Mouse (Mus musculus) T-helper 17 cell (primary cell): ENCODE data around the gene Slc1a2.

ENCODE experiments used
- in situ Hi-C, 2 experiments: fragments of 300-600 bp; cut with MboI, MseI; formaldehyde crosslinking; loops; 1 replicate in 1 of 2; 2 replicates in 1 of 2; pipeline ENCODE4 v1.15.1; 2025; ENCODE audit warnings: high pct_unique_total_duplicates in 2 of 2

Gene Slc1a2

GRCm38 (mm10) chr2:102658163-102658660 is at the start of gene Slc1a2:
Gene Slc1a2 (plus strand): TSS chr2:102658659.
- in situ Hi-C loops = loop anchor here in 1 of 2 experiments (25.0 kb wide), 1 partner anchor 679 kb away; no protein-coding TSS in a partner anchor

- in situ Hi-C loops = no loop called here
Measured at GRCm38 (mm10) chr2:102610485-102610884, 48.0 kb upstream of the Slc1a2 start.

GRCm38 (mm10) chr2:102616637-102617036 is 41.8 kb upstream of the Slc1a2 start:
- in situ Hi-C loops = no loop called here

- in situ Hi-C loops = no loop called here
Measured at GRCm38 (mm10) chr2:102620744-102621429, 37.6 kb upstream of the Slc1a2 start.

GRCm38 (mm10) chr2:102622176-102622575 is 36.3 kb upstream of the Slc1a2 start:
- in situ Hi-C loops = no loop called here

- in situ Hi-C loops = no loop called here
Measured at GRCm38 (mm10) chr2:102622943-102623342, 35.5 kb upstream of the Slc1a2 start.

- in situ Hi-C loops = no loop called here
Measured at GRCm38 (mm10) chr2:102624538-102624937, 33.9 kb upstream of the Slc1a2 start.

GRCm38 (mm10) chr2:102632361-102632760 is 26.1 kb upstream of the Slc1a2 start:
- in situ Hi-C loops = no loop called here

- in situ Hi-C loops = no loop called here
Measured at GRCm38 (mm10) chr2:102634010-102634409, 24.4 kb upstream of the Slc1a2 start.

- in situ Hi-C loops = no loop called here
Measured at GRCm38 (mm10) chr2:102635523-102636060, 22.9 kb upstream of the Slc1a2 start.

- in situ Hi-C loops = no loop called here
Measured at GRCm38 (mm10) chr2:102636116-102636600, 22.3 kb upstream of the Slc1a2 start.

- in situ Hi-C loops = no loop called here
Measured at GRCm38 (mm10) chr2:102638140-102638539, 20.3 kb upstream of the Slc1a2 start.

GRCm38 (mm10) chr2:102638690-102639089 is 19.8 kb upstream of the Slc1a2 start:
- in situ Hi-C loops = no loop called here

- in situ Hi-C loops = no loop called here
Measured at GRCm38 (mm10) chr2:102648845-102649500, 9.5 kb upstream of the Slc1a2 start.

- in situ Hi-C loops = loop anchor here in 1 of 2 experiments (25.0 kb wide), 1 partner anchor 687 kb away; no protein-coding TSS in a partner anchor
Measured at GRCm38 (mm10) chr2:102650322-102650721, 8.1 kb upstream of the Slc1a2 start.

GRCm38 (mm10) chr2:102655966-102656725 is 2.3 kb upstream of the Slc1a2 start:
- in situ Hi-C loops = loop anchor here in 1 of 2 experiments (25.0 kb wide), 1 partner anchor 681 kb away; no protein-coding TSS in a partner anchor

- in situ Hi-C loops = loop anchor here in 1 of 2 experiments (25.0 kb wide), 1 partner anchor 680 kb away; no protein-coding TSS in a partner anchor
Measured at GRCm38 (mm10) chr2:102657726-102658125, 733 bp upstream of the Slc1a2 start.

GRCm38 (mm10) chr2:102658661-102659520 is 432 bp downstream of the Slc1a2 start:
- in situ Hi-C loops = loop anchor here in 1 of 2 experiments (25.0 kb wide), 1 partner anchor 678 kb away; no protein-coding TSS in a partner anchor

GRCm38 (mm10) chr2:102659521-102659830 is 1.0 kb downstream of the Slc1a2 start:
- in situ Hi-C loops = loop anchor here in 1 of 2 experiments (25.0 kb wide), 1 partner anchor 678 kb away; no protein-coding TSS in a partner anchor

GRCm38 (mm10) chr2:102661052-102661451 is 2.6 kb downstream of the Slc1a2 start:
- in situ Hi-C loops = loop anchor here in 1 of 2 experiments (25.0 kb wide), 1 partner anchor 676 kb away; no protein-coding TSS in a partner anchor
